Mouse (Mus musculus): ENCODE measurements around the gene Larp1.

The Larp1 gene

DNA sequence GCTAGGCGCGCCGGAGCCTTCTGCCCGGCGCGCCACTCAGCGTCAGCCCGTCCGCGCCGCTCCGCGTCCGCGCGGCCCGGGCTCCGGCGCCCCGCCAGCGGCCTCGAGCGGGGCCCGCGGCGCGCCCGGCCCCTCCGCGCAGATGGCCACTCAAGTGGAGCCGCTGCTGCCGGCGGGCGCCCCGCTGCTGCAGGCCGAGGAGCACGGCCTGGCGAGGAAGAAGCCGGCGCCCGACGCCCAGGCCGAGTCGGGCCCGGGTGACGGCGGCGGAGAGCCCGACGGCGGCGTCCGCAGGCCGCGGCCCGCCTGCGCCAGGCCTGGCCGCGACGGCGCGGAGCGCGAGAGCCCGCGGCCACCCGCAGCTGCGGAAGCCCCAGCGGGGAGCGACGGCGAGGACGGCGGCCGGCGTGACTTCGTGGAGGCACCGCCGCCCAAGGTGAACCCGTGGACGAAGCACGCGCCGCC lies at the start of gene Larp1:
TSS of gene Larp1 (plus strand) at position 14 of the 465 bp plus-strand sequence.
- DNase-seq: peak; percentile 64

GRCm38 (mm10) chr11:57959924-57960323 lies 48.9 kb upstream of the Larp1 start:
- DNase-seq: no peak

DNA sequence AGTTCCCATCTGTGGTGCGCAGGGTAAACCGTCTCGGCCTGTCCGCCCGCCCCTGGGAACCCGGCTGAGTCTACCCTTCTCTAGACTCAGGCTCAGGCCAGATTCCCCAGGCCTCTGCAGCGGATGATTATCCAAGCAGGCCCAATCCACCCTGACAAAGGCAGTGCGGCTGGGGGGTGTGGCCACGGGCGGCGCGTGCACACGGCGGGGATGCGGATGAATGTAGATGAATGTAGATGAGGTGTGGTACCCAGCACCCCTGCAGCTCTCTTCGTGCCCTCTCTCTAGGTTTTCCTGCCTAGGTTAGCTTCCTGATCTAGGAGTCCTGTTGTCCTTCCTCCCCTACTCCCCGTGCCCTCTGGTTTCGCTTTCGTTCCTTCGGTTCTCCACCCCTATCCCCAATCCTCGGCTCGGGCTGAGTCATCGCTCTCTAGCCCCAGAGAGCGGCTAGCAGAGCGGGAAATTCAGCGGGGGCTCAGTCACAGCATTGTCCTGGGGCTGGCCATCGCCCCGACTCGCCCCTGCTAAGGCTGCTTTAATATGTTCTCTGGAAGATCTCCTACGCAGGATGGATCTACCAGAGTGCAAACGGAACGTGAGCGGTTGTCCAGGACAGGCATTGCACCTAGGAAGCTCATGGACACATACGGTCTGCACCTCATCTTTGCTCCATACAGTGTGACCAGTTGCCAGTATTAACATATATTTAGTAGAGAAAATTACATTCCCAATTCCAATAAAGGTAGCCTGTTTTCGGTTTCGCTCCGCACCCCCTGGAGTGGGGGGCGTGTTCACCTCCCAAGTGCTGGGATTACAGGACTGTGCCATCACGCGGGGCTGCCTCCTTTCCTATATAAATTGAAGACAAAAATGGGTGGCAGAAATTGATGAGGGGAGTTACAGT lies 46.2 kb upstream of the Larp1 start:
- peak; percentile 80 for DNase-seq

DNA sequence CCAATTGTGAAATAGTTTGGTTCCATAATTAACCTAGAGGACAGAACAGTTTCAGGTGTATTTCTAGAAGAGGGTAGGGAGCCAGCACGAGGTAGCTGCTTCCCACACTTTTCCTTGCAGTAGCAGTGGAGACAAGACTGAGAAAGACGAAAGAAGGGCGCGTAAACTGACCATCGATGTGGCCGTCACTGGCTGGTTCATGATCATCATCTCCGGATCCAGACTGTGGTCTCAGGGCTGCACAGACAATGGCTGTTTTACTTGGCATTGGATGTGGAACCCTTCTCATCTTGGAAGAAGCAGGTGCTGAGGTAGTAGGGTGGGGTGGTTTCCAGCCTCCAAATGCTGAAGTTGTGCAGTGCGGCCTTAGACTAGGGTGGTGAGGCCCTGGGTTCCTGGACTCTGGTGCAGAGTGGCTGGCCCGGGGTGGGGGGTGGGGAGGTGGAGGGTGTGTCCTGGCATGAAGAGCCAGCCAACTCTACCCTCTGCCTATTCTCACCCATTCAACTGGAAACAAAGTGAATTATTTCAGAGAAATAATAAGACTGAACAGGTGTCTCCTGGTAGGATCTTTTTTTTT lies 45.5 kb upstream of the Larp1 start:
- DNase-seq: no peak

DNA sequence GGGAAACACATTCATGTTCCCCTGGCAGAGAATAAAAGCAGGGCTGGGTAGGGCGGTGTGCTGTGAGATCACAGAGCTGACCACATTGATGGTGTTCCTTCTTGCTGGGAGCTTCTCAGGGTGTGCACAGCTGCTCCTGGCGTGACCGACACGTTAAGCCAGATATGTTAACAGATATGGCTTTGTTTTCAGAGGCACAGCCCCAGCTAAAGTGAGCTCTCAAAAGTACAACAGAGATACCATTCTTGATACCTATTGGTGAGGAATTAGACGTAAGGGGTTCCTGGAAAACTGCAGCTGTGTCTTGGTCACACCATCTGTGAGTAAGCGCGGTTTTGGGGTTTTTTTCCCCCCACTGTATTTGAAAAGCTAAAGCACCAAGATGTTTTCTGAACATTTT lies 42.2 kb upstream of the Larp1 start:
- DNase-seq: no peak

DNA sequence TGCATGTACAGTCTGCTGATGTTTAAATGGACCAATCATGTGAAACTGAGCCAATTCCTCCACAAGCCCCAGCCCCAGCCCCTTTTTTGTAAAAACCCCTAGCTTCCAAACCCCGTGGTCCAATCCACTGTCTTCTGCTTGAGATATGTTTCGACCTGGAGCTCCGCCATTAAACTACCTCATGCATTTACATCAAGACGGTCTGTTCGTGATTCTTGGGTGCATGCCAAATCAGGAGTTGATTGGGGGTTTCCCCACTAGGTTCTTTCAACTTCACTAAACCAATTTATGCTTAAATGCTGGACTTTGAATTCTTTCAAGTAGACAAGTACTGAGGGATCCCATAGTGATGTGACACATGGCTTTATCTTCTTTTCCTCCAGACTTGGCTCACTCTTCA lies 40.6 kb upstream of the Larp1 start:
- DNase-seq: no peak

DNA sequence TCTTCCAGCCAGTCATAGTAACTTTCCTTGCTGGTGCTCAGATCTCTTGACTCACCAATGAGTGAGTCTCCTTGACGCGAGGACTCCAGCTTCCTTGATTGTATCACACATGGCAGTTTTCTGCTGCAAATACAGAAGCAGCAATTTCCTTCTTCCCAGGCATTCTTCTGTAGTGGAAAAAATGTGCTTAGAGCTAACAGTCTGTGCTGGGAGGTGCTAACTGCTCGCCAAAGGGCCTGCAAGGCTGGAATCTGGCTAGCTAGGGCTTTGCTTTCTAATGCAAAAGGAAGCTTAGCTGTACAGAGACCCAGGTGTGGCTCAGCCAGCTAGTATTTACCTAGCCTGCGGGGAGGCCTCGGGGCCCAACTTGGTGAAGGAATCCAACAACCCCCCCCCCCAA lies 38.3 kb upstream of the Larp1 start:
- DNase-seq: no peak

DNA sequence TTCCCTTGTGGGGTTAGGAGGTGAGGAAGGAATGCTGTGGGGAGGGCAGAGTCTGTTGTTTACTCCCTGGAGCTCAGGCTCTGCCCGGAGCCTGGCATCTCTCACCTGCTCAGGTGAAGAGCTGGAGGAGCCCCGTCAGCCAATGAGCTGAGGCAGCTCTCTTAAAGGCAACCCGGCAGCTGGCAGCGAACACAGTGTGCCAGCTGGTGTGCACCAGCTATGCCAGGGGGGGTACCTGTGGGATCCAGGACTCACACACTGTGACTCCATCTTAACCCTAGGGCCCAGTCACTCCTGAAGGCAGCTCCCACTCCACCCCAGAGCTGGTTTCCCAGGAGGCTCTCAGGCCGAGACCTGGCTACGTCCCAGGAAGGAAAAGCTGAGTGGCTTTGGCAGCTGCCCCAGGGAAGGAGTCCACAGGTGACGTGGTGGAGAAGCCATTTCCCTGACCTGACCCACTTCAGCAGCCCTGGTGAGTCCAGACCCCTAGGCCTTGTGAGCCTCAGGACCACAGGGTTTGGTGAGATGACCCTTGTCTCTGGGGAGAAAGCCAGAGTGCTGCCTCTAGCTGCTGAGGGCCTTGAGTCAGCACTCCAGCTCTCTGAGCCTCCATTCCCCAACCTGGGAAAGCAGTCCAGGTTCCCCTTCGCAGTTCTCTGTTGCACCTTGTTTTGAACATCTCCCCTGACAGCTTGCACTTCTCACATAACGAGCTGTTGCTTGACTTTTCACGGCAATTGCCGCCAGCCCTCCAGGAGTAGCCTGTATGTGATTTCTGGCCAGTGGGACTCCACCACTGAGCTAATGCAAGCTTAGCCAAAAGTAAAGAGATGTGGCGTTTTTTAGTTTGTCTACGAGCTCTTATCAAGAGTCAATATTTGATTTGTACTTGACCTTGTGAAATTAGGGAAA lies 35.6 kb upstream of the Larp1 start:
- peak; percentile 74 for DNase-seq

- no peak for DNase-seq
These were observed 35.0 kb upstream of the Larp1 start for GRCm38 (mm10) chr11:57973913-57974234.

- DNase-seq: no peak
These were observed 33.0 kb upstream of the Larp1 start for GRCm38 (mm10) chr11:57975876-57976275.

DNA sequence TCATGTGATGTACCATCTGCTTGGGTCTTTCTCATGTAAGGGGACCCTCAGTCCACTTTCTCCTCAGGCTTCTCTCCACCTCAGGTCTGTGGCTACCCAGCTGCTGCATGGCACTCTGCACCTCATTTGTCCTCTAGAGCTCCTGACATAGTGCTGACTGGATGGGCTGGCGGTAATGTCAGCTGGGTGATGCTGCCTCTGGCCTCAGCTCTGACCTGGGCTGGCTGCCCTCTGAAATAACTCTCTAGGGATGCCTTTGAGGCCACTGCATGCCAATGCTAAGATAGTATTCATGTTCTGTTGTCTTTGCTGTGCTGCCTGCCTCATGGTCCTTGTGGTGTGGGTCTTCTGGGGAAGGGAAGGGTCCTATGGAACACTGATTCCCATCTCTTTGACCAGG lies 31.2 kb upstream of the Larp1 start:
- DNase-seq: no peak

GRCm38 (mm10) chr11:57979621-57980020 lies 29.2 kb upstream of the Larp1 start:
- no peak for DNase-seq

DNA sequence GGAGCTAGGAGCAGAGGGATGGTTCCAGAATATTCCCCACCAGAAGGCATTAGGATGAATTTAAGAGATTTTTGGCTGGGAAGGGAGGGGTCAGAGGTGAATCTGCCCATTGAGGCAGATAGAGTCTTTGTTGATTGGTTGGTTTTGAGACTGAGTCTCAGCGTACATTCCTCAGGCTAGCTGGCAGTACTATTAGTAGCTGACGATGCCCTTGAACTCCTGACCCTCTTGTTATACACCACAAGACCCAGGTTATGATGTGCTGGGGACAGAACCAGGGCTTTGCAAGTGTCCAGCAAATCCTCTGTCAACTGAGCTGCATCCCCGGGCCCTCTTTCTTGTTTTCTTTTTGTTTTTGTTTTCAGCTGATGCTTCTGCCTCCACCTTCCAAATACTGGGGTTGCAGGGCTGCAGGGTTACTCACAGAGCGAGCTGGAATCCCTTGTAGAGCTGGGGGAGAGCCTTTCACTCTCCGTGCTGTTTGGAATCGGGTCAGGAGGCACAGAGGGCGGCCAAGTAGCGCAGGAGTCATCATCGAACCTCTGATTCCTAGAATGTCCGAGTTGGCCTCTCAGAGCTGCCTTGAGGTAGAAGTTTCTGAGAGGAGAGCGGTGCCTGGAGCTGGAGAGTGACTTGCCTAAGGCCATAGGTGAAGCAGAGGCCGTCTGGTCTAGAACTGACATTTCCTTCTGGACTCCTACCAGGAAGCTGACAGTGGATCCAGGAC lies 27.6 kb upstream of the Larp1 start:
- no peak for DNase-seq

GRCm38 (mm10) chr11:57983480-57984342 lies 25.2 kb upstream of the Larp1 start:
- no peak for DNase-seq

- DNase-seq: no peak
These were observed 24.6 kb upstream of the Larp1 start for GRCm38 (mm10) chr11:57984343-57984666.

GRCm38 (mm10) chr11:57985485-57985884 lies 23.4 kb upstream of the Larp1 start:
- no peak for DNase-seq

DNA sequence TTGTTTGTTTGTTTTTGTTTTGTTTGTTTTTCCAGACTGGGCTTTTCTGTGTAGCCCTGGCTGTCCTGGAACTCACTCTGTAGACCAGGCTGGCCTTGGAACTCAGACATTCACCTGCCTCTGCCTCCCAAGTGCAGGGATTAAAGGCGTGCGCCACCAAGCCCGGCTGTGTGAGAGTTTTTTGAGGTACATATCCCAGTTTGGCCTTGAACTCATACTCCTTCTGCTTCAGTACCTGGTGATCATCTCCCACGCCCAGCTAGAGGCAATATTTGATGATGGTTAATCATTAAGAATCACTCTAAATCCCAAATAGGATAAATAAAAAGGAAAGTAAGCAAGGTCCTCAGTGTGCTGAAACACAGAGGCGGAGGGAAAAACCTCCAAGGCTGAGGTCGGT lies 22.8 kb upstream of the Larp1 start:
- no peak for DNase-seq

- DNase-seq: no peak
These were observed 22.4 kb upstream of the Larp1 start for GRCm38 (mm10) chr11:57986456-57986855.

GRCm38 (mm10) chr11:57986861-57987260 lies 22.0 kb upstream of the Larp1 start:
- no peak for DNase-seq

DNA sequence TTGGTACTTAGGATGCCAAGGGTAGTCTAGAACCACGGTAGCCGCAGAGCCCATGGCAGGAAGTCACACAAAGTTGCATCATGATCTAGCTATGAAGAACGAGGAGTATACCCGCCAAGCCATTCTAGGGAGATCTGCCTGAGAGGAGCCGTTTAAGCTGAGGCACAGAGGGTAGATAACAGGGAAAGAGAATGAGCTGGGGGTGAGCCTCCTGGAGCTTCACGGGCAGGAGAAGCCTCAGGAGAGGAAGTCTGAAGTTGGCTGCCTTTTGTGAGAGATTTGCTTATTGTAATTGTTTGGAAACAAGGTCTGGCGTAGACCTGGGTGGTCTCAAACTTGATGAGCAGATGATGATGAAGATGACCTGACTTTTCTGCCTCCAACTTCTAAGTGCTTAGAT lies 10.7 kb upstream of the Larp1 start:
- DNase-seq: no peak

GRCm38 (mm10) chr11:57998872-57999271 lies 10.0 kb upstream of the Larp1 start:
- DNase-seq: no peak

DNA sequence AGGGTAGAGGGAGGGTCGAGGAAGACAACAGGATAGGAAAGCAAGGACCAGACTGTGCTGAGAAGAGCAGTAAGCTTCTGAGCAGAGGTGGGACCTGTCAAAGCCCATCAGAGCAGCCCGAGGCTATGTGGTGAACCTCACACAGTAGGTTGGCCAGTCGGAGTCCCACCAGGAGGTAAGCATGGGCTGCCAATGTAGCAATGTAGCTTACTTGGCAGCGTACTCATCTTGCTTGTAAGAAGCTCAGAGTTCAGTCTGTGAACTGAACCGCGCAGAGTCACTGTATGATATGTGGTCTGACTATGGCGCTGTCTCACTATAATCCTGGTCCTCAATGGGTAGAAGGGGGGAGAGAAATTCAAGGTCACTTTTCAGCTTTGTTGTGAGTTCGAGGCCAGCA lies 5.7 kb upstream of the Larp1 start:
- no peak for DNase-seq

All from cerebellum, adult 8-10 months (tissue).